Mouse (Mus musculus) CH12F3 (cell line): ENCODE data around the gene St6galnac3.

Source experiments
- in situ Hi-C: fragments of 300-500 bp; cut with MboI; formaldehyde crosslinking; loops from 2 replicates; pipeline ENCODE4 v1.14.3; 2020; ENCODE audit warnings: low sequenced_read_pairs

The St6galnac3 gene

DNA sequence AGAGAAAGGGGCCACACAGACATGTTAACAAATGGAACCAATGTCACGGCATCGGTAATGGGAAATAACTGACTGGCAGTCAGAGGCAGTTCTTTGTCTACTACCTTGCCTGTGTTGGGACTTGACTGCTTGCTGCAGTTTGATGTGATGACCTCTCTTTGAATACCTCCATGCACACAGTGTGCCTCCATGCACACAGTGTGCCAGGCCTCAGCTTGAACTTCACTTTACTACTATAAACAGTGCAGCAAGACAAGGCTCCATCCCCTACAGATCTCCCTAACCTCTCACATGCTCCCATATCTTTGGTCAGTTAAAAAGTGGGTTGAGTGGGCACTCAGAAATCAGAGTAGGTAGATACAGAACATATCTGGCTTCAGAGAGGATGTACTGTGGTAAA is 341.3 kb downstream of the St6galnac3 start:
- in situ Hi-C loops = no loop called here

DNA sequence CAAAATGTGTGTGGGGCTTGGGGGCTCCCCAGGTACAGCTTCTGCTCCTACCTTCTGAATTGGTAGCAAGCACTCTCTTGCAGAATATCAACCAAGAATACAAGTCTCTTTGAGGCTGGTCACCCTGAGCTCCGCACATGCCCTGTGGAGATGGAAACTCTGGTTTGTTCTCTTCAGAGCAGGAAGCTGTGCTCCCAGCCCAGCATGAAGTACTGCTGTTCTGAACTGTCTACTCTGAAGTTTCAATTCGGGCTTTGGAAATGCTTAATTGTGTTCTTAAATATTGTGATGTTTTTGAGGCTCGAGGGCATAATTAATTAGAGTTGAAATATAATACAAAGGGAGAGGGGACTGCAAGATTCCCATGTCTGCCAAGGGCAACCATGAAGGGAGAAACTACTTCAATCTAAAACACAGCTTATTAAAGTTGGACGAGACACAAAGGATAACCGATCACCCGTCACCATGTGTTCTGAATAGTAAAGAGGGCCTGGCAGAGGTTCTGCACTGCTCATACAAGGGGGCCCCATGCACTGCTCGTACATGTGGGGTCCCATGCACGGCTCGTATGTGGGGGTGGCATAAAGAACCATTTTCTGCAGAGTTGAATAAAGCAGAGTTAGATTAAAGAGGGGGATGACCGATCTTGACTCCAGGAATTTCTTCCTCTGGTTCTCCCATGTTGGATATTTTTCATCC is 359.8 kb downstream of the St6galnac3 start:
- in situ Hi-C loops = no loop called here

DNA sequence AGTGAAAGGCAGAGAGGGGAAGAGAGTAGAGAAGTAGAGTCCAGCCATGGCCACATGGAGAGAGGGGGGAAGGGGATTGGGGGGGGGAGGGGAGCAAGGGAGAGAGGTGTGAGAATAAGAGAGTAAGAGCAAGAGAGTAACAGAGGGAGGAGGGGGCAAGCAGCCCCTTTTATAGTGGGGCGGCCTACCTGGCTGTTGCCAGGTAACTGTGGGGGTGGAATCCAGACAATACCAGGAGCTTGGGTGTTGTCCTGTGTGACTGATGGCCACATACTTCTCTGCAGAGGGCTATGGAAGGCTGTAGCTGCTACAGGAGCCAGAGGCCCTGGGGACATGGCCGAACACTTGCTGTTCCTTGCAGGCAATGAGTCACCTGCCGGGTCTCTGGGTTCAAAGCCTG is 360.6 kb downstream of the St6galnac3 start:
- in situ Hi-C loops = no loop called here

DNA sequence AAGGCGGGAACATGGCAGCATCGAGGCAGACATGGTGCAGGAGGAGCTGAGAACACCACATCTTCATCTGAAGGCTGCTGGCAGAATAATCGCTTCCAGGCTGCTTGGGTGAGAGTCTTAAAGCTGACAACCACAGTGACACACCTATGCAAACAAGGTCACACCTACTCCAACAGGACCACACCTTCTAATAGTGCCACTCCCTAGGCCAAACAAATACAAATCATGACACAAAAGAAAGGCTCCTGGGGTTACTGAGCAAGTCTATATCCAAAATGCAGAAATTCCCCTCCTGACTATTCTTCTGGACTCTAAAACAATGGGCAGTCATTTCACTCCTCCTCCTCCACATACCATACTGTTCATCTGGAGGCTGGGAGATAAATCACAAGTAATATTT is 365.0 kb downstream of the St6galnac3 start:
- in situ Hi-C loops = no loop called here

DNA sequence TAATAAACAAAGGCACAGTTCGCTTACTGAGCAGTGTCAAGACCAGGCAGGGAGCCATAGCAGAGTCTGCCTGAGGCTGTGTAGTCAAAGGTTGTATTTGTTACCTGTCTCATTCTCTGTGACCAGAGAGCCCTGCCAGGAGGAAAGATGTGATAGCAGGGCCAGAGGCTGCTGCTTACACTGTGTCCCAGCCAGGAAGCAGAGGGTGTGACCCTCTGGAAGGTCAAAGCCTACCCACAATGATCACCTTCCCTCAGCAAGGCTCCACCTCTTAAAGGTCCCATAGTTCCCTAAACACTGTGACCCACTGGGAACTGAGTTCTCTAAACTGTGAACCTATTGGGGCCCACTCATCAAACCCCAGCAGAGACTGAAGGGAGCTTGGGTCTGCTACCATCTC is 368.9 kb downstream of the St6galnac3 start:
- in situ Hi-C loops = no loop called here

DNA sequence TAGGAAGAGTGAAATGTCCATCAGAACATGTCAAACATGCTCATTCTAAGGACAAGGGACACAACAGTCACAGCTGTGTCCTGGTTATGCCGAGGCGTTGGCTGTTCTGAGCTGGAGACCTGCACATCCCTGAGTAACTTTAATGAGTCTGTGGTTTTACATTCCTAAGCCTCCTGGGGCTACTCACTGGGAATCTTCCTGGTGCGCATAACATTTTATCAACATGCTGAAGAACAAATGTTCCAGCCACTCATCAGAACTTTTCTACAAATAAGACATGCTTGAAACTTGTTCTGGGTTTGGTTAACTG is 370.0 kb downstream of the St6galnac3 start:
- in situ Hi-C loops = no loop called here

DNA sequence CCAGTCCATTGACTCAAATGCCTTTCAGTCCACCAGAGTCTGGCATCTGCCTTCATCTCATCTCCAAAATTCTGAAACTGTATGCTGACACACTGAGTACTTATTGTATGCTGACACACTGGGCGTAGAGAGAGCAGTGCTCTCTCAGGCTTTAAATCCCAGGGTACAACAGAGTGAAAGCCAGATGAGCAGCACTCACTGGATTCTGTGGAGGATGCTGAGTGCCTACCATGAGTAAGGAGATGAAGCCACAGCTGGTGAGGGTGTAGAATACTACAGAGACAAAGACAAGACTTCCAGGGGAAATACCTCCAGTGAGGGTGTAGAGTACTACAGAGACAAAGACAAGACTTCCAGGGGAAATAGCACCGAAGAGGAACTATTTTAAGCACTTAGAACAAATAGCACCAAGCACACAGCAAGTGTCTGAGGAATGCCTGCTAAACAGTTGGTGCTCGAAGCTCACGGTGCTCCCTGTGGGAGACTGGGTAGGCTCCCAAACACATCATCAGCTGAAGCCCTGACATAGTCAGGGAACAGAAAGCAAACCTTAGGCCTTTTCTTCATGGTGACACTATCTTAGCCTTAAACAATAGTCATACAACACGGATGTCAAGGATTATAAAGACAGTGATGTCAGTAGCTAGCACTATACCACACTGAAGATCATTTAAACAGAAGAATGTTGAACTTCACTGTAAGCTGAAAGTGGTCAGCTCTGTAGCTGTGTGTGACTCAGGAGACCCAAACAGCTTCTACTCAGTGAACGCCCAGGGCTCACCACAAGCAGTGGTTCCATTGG is 370.6 kb downstream of the St6galnac3 start:
- in situ Hi-C loops = no loop called here

DNA sequence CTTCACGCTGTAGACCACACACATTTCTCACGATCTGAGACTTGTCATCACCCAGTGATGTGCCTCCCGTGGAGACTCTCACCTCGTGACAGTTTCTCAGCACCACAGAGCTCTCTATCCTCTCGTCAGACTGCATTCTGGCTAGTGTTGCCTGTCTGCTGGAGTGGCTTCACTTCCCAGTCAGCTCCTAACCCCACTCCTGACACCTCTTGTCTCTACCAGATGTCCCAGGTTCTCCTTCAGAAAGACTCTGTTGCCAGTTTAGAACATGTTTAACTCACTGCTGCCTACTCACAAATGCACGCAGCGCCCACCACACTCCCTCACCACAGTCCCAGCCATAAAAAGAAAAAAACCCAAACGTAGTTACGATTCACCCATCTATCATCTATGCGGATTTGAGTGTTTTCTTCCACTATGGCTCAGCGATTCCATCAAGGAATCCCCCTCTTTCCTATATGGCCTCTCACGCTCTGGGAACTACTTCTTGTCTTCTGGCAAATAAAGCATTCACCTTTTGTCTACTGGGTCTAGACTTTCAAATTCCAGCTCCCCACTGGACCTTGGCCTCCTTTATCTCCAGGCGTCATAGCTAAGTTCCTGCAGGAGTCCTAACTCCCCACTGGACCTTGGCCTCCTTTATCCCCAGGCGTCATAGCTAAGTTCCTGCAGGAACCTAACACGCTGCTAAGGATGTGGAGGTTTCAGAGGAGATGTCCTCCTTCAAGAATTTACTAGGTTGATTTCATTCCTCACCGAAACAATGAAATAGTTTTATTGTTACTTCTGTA is 371.5 kb downstream of the St6galnac3 start:
- in situ Hi-C loops = no loop called here

DNA sequence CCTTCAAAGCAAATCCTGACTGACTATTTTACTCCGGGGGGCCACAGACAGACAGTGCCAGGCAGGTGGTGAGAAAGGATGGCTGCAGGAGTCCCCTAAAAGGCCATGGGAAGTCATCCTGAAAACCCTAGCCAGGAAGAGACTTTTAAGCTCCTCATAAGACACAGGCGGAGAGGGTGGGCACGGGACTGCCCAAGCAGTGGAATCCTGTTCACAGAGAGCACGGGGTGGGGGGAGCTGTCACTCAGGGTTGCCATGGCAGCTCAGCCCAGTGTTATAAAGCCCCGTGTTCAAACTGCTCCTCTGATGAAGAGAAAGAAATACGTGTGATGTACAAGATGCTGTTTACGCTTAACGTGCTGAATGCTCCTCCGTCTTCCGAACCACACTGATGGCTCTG is 375.0 kb downstream of the St6galnac3 start:
- in situ Hi-C loops = no loop called here

DNA sequence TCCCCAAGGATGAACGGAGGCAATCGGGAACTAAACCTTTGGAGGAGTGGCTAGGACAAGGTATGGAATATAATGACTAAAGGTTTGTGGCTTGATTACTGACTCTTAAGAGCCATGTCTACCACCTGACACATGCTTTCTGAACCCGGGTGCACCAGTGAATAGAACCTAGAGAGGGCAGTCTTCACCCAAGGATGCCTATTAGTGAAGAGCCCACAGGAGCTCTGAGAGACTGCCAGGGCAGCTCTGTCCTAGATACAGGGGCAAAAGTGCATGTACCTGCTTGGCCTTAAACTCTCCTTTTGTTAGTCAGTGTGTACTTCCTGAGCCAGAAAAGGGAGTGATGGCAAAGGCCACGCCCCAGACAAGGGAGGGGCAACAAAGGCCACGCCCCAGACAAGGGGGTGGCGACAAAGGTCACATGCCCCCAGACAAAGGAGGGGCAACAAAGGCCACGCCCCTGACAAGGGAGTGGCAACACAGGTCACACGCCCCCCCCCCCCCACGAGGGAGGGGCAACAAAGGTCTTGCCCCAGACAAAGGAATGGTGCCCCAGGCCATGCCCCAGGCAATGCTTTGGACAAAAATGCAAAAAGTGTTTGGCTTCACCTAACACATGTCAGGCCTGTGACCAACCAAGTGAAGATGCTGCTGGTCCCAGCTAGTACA is 376.0 kb downstream of the St6galnac3 start:
- in situ Hi-C loops = no loop called here

DNA sequence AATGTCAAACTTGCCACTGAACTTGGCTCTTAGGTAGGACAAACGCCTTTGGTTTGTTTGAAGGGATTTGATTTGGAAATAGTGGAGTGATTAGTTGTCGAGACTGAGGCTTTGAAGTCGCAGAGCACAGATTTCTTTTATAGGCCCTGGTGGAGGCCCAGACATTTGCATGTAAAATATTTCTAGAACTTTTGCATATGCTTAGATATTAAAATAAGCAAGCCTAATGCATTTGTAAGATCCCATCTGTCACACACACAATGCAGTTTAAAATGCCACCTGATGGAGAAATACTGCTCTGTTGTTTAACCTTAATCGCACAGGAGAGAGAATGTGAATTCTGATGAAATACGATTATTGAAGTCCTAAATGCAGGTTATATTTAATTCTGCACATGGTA is 380.0 kb downstream of the St6galnac3 start:
- in situ Hi-C loops = no loop called here

DNA sequence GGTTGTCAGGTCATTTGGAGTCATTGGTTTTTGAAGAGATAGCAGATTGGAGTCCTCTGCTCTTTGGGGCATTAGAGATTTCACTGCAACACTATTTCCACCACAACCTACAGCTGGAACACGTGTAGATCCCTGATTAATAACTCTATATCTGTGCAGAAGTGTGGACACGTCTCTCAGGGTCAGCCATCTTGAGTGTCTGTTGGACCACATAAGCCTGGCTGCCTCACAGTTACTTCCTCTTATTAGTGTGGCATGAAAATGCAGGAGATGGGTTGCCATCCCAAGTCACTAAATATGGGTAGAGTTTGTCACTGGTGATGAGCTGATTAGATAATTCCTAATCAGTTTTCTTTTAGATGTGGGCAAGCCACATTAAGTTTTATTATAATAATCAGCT is 385.0 kb downstream of the St6galnac3 start:
- in situ Hi-C loops = no loop called here

DNA sequence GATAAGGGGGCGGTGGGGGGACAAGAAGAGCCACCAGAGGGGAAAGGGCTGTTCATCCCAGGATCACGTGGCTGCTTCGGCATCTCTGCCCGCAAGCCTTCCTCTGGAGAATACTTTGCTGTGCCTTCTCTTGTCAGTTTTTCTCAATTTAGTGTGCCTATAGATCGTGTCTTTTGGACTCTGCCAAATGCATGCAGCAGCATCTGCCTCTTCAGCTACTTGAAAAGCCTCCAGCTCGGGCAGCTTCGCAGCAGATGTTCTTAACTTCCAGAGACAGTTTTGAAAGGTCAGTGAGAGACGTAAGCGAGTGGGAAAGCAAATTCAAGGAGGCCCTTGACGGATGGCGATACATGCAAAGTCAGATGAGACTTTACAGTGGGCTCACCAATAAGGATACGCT is 385.9 kb downstream of the St6galnac3 start:
- in situ Hi-C loops = no loop called here

DNA sequence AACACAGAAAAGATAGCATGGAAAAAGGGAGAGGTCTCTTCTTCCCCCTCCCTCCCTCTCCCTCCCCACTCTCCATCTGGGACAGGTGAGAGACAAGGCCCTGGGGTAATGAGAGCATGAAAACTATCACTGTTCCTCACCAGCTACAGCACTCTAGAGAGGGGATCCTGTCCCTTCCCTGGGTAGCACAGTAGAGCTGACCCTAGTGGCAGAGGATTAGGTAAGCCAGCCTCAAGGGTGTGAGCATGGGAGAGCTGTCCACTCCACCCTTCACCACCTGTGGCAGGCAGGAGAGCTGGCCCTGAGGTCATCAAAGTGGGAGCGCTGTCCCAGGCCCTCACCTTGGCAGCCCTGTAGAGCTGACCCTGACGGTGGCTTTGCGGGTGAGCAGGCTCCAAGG is 387.2 kb downstream of the St6galnac3 start:
- in situ Hi-C loops = no loop called here

DNA sequence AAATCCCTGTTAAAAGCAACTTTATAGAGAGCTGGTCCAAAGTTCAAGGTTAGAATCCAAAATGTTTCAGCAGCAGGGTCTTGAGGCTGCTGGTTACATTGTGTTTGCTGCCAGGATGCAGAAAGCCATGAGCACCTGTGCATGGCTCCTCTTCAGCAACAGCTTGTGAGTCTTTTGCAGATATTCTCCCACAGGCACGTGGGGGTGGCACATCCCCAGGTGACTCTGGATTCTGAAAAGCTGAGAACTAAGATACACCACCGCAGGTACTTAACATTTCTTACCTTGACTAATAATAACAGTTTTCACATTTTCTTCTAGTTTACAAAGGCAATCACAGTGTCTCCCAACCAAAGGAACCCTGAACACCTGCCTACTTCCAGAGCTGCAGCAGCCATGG is 387.8 kb downstream of the St6galnac3 start:
- in situ Hi-C loops = no loop called here

DNA sequence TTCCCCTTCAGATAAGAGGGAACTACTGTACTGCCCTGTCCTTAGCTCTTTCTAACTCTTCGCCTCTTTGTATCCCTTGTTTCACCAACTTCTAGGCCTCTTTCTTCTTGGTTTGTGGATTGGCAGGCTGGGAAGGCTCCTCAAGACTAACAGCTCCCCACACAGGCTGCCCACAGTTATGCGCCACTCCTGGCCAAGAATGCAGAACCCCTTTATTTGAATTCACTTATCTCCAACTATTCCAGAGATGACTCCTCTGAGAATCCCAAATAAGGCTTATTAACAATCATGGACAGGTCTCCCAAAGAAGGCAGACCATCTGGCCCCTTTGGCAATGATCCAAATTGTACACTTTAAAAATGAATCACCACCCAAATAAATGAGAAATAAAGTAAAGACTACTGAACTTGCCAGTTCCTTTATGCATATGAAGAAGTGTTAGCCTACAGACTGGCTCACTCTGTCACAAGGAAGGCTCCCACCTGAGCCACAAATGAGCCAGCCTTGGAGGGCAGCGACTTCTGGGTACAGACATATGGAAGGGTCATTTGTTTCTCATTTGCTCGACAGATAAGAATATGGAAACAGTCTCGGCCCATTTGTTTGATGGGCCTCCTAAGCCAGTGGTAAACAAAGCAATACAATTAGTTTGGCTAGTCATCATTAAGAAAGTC is 390.7 kb downstream of the St6galnac3 start:
- in situ Hi-C loops = no loop called here

DNA sequence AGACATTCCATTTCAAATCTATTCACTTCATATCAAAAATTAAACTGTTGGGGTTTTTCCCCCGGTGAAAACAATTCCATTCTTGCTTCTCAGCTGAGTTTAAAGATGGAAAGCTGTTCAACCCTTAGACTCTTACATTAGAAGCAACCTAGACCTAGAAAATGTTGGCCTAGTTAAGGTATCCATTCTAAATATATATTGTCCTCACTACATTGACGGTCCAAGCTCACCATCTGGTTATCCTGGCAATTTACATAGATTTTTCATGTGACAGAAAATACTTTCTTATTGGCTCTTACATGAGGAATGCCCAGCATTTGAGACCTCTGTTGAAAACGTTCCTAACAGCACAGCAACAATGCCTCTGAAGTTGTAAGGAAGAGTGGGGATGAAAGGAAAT is 400.7 kb downstream of the St6galnac3 start:
- in situ Hi-C loops = no loop called here

DNA sequence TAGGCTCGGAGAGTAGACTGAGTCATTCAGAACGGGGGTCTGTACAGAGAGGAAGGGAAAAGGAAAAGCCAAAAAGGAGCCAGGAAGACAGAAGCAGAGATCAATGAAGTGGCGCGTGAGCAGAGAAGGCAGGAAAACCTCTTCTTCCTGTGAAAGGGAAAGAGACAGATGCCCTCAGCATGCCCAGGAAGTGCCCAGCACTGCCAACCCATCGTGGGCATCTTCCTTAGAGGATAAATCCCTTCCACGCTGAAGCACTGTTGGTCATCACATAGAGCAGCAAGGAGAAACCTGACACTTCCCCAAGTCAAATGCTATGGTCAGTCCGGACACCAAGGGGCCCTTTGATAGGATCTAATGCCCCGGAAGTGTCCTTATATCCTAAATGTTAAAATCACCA is 401.5 kb downstream of the St6galnac3 start:
- in situ Hi-C loops = no loop called here

DNA sequence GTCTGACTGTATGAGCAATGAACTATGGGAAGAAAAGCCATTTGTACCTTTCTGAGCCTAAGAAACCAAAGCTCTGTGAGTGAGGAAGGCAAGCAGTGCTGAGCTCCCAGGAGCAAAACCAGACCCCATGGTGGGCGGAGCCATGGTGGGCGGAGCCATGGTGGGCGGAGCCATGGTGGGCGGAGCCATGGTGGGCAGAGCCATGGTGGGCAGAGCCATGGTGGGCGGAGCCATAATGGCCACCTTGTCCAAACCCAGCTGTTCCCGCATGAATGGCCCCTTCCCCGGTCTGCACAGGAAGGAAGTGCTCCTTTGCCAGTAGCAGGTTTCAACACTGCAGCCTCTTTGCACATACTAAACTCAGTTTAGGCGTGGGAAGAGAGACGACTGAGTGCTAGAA is 411.4 kb downstream of the St6galnac3 start:
- in situ Hi-C loops = no loop called here

DNA sequence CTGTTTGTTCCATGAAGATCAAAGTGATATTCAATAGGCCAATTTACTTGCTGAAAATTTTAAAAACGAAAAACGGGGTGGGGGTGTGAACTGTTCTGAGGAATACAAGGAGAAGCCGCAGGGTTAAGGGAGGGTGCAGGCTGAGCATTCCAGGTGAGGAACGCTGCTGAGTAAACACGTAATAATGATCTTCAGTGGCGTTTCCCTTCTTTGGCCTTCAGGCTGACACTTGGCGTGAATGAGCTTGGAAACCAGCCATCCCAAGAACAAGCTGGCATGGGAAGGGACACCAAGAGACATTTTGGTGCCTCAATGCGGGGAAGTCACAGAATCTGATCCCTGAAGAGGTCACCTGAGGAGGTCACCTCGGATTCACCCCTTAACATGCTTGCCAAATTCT is 411.8 kb downstream of the St6galnac3 start:
- in situ Hi-C loops = no loop called here

DNA sequence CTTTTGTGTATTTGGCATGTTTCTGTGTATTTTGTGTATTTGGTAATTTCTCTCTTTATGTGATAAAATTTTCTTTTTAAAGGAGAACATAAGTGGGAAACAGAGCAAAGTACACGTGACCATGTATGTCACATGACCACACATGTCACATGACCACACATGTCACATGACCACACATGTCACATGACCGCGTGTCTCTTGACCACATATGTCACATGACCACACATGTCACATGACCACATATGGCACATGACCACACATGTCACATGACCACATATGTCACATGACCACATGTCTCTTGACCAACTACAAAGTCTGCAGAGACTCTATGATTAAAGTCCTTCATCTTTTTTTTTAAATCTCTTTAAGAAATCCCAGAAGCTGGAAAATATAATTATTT is 413.0 kb downstream of the St6galnac3 start:
- in situ Hi-C loops = no loop called here
